Mouse (Mus musculus) cerebellum, adult 2 months (tissue): Measurements from ENCODE around the gene Axl.

Experiments used
- CTCF ChIP-seq: fragments of 200-500 bp; IDR thresholded peaks from 2 replicates; pipeline ENCODE4 v1.5.1; 2011; ENCODE audit warnings: low read depth, mild to moderate bottlenecking, control low read depth, low read length, moderate library complexity, borderline replicate concordance; ENCODE audit not compliant: insufficient read depth
- POLR2A ChIP-seq: fragments of 200-500 bp; IDR thresholded peaks from 2 replicates; pipeline ENCODE4 v1.6.1; 2011; ENCODE audit warnings: low read length, control low read depth, borderline replicate concordance; ENCODE audit not compliant: insufficient read depth

- no peak for TF ChIP-seq CTCF
- TF ChIP-seq POLR2A = no peak
Observed at GRCm38 (mm10) chr7:25715731-25716271, 72.7 kb downstream of the Axl start.
